15 mouse cellular contexts compared by ENCODE assay signal in the genomic region with DNA sequence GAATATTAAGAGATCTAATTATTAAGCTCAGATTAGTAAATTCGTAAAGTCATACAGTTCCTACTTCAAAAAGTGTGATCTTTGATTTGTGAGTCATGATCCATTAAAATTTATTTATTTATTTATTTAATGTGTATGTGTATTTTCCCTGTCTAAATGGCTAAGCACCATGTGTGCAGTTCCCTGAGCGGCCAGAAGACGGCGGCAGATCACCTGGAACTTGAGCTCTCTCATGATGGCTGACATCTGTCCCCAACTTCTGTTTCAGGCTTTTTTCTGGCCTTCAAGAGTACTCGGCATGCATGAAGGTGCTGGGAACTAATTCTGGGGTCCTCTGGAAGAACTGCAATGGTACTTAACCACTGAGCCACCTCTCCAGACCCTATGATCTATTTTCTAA. TPM values are rescaled to one million over a fixed set of nuclear protein-coding genes. Genes with fewer than 3 reads are reported as not detected.
DNase-seq lines count a peak whose midpoint lies in the region; ATAC-seq and TF ChIP-seq lines count a peak whose summit lies in the region.
"Had no signal": no experiment of that assay in that cellular context is flagged by ENCODE, and none has a peak within 500 bp of the region (broad histone marks: within the 10 kb centered on the region; RNA-seq: fewer than 3 reads in every experiment).

No protein-coding gene starts in this region.

- no peaks in the 10 kb centered on the region for H3K9me3 ChIP-seq in lung, postnatal 0 days (ENCODE audit: low read length)
- peaks cover 31% of the 10 kb centered on the region for H3K9me3 ChIP-seq in E14TG2a.4 (ENCODE audit: low read length)
- H3K9me3 ChIP-seq in embryonic facial prominence, embryonic 10.5 days = peaks cover 7% of the 10 kb centered on the region
- H3K9me3 ChIP-seq: limb, embryonic 13.5 days; stomach, embryonic 15.5 days had no signal

- 92% methylated on average over 5 of the region's 5 CpGs for WGBS in lung, postnatal 0 days
- 97% methylated on average over 5 of the region's 5 CpGs for WGBS in embryonic facial prominence, embryonic 10.5 days

- no peak for ATAC-seq in lung, postnatal 0 days
- ATAC-seq: intestine, postnatal 0 days had no signal

- no peaks in the 10 kb centered on the region for H3K4me1 ChIP-seq in lung, postnatal 0 days (ENCODE audit: insufficient read depth, low read depth, low read length)
- peaks cover 6% of the 10 kb centered on the region for H3K4me1 ChIP-seq in E14TG2a.4 (replicated peaks; ENCODE audit: low read depth, low read length)
- peaks cover 20% of the 10 kb centered on the region for H3K4me1 ChIP-seq in embryonic facial prominence, embryonic 10.5 days
- H3K4me1 ChIP-seq: stomach, embryonic 15.5 days had no signal

- no peak overlapping the region for H3K9ac ChIP-seq in lung, postnatal 0 days (replicated peaks; ENCODE audit: low read depth)
- H3K9ac ChIP-seq: limb, embryonic 13.5 days; neural tube, embryonic 12.5 days; stomach, embryonic 15.5 days had no signal

- peak; percentile 12 for DNase-seq in heart, postnatal 4 days
- no peak for DNase-seq in heart, adult 8-10 months (ENCODE audit: low spot score)
- DNase-seq in lung, postnatal 0 days (ENCODE audit: low spot score) = no peak
- no peak for DNase-seq in lung, postnatal 25 days (ENCODE audit: low spot score)
- DNase-seq in embryonic facial prominence, embryonic 10.5 days (ENCODE audit: low spot score) = peak; percentile 48
- no peak for DNase-seq in neural tube, embryonic 10.5 days (ENCODE audit: extremely low spot score, low spot score)
- DNase-seq in cerebellum, adult 11-12 months = no peak
- DNase-seq: layer of hippocampus, adult 9-11 months; retina, postnatal 1 day had no signal

- no peaks in the 10 kb centered on the region for H3K36me3 ChIP-seq in lung, postnatal 0 days (ENCODE audit: insufficient read depth, low read length)
- no peaks in the 10 kb centered on the region for H3K36me3 ChIP-seq in E14TG2a.4 (ENCODE audit: insufficient read depth, low read length)
- H3K36me3 ChIP-seq in embryonic facial prominence, embryonic 10.5 days (replicated peaks) = 0 out of 2 replicates have a peak, but pooled peaks cover 2% of the 10 kb centered on the region
- H3K36me3 ChIP-seq: forebrain, embryonic 10.5 days; limb, embryonic 13.5 days; neural tube, embryonic 12.5 days; stomach, embryonic 15.5 days had no signal

- no peak overlapping the region for H3K4me2 ChIP-seq in lung, postnatal 0 days (replicated peaks; ENCODE audit: low read depth, low read length)
- H3K4me2 ChIP-seq: limb, embryonic 13.5 days; neural tube, embryonic 12.5 days; stomach, embryonic 15.5 days had no signal

- H3K27me3 ChIP-seq in lung, postnatal 0 days (replicated peaks; ENCODE audit: insufficient read depth, low read length) = no peaks in the 10 kb centered on the region
- no peaks in the 10 kb centered on the region for H3K27me3 ChIP-seq in E14TG2a.4 (ENCODE audit: insufficient read depth, low read length)
- no peaks in the 10 kb centered on the region for H3K27me3 ChIP-seq in embryonic facial prominence, embryonic 10.5 days (replicated peaks; ENCODE audit: low read depth, poor library complexity, severe bottlenecking)
- H3K27me3 ChIP-seq: limb, embryonic 13.5 days; neural tube, embryonic 12.5 days; stomach, embryonic 15.5 days had no signal

- H3K4me3 ChIP-seq in lung, postnatal 0 days (ENCODE audit: low read depth, low read length) = no peak overlapping the region
- H3K4me3 ChIP-seq in E14TG2a.4 (replicated peaks; ENCODE audit: low read length) = no peak overlapping the region
- no peak overlapping the region for H3K4me3 ChIP-seq in embryonic facial prominence, embryonic 10.5 days
- H3K4me3 ChIP-seq: forebrain, embryonic 10.5 days; limb, embryonic 13.5 days; neural tube, embryonic 12.5 days; stomach, embryonic 15.5 days had no signal

- TF ChIP-seq CTCF in lung, postnatal 0 days (IDR thresholded peaks at IDR 0.05) = peak; percentile 24
- TF ChIP-seq CTCF in E14TG2a.4 (conservative IDR thresholded peaks at IDR 0.05; ENCODE audit: low read length) = peak; percentile 25

- no peak for TF ChIP-seq EP300 in lung, postnatal 0 days (IDR thresholded peaks at IDR 0.05)

- H3K27ac ChIP-seq in lung, postnatal 0 days (ENCODE audit: low read length) = no peak overlapping the region
- H3K27ac ChIP-seq in embryonic facial prominence, embryonic 10.5 days (replicated peaks) = no peak overlapping the region
- H3K27ac ChIP-seq: limb, embryonic 13.5 days; neural tube, embryonic 12.5 days; stomach, embryonic 15.5 days had no signal

RNA-seq across cellular contexts. Expression of gene Zfp706, which starts 47.0 kb away (rescaled TPM):
- 100 to 1,000 TPM; 234 to 247 TPM for total RNA-seq in heart, postnatal 4 days (2021)
- total RNA-seq in heart, adult 8-10 months (2022) = 100 to 1,000 TPM; 214 to 231 (median 227) TPM
- 428 and 445 TPM in 2 replicates for polyA plus RNA-seq in lung, postnatal 0 days (2015; fragmentation: Nextera tagmentation; extraction: Ambion mirVana)
- polyA plus RNA-seq in embryonic facial prominence, embryonic 10.5 days (2016; fragmentation: Nextera tagmentation; extraction: Ambion mirVana) = 494 and 511 TPM in 2 replicates

Comparison
In these comparisons a context has a peak if more than half of its experiments do, and no peak if none do; other contexts are left out.
1. DNase-seq: peak in heart, postnatal 4 days (single experiment) and embryonic facial prominence, embryonic 10.5 days (single experiment); none in heart, adult 8-10 months (single experiment), lung, postnatal 0 days (single experiment), lung, postnatal 25 days (single experiment), neural tube, embryonic 10.5 days (single experiment) and cerebellum, adult 11-12 months (single experiment).